Mouse (Mus musculus) lung, postnatal 0 days (tissue): Measurements from ENCODE around the gene Krtap4-6.

Experiments used
- CTCF ChIP-seq: IDR thresholded peaks from 2 replicates; pipeline ENCODE4 v1.5.1; 2016; ENCODE audit warnings: antibody characterized with exemption, mild to moderate bottlenecking
- EP300 ChIP-seq: IDR thresholded peaks from 2 replicates; pipeline ENCODE4 v1.6.1; 2016; ENCODE audit warnings: antibody characterized with exemption, mild to moderate bottlenecking, control low read depth

DNA sequence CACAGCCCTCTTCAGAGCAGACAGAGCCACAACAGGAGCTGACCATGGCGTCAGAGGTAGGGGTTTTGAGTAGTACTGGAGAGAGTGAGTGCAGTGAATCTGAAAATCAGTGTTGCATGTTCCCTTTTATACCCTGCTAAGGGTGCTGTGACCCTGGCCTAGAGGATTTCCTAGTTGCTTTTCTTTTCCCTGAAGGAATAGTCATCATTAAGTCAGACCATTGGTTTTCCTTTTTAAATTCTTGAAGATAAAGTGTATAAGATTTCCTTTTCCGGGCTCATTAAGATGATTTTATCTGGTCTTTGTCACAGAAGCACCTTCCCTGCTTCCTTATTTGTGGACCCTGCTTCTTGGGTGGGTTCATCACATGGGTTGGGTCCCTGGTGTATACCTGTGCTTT lies 15.6 kb downstream of the Krtap4-6 start, which contains the start of gene Gm11555:
- TF ChIP-seq CTCF = no peak
- no peak for TF ChIP-seq EP300
